Mouse (Mus musculus): ENCODE data around the gene Prmt2. TPM values are rescaled to one million over a fixed set of nuclear protein-coding genes. Genes with fewer than 3 reads are reported as not detected.
A peak's percentile ranks its signal among the peaks of the same experiment; 100 is the strongest.

Prmt2 gene
- 10 to 100 TPM; 54.8 to 61.6 TPM for total RNA-seq (2021)

DNA sequence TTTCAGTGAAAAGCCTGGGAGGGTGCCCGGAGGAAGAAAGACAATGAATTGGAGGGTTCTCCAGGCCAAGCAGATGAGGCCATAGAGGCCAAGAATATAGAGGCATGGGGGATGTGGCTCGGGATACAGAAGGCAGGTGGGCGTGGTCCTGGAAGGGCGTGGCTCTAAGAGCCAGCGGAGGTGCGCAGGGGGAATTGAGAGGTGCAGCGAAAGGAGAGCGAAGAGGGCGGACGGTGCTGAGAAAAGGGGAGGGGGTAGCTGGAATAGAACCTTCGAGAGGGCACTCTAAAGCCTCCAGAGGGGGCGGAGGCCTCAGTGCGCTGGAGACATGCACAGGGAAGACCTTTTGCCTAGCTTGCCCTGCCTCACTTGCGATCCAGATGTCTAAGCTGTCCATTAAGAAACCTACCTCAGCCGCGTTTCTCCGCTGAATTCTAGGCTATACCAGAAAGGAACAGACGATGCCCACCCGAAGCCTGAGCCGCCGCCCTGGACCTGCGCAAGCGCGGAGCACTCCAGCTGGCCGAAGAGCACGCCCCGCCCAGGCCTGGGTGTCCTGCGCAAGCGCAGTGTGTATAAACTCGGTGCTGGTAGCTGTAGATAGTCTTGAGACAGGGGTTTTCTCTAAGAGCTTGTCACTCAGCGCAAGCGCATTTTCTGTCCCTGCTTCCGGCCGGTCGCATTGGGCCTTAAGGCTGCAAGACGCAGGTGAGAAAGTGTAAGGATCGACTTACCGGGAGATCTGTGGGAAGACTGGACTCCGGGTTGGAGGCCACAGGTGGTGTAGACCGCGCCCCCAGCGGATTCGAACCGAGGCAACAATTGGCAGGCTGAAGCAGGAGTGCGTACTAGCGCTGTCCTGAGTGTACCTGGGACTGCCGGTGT, at the start of gene Prmt2:
Prmt2 (minus strand) TSS at position 525 of the 885 bp plus-strand sequence.
- peak; percentile 90 to 93 for DNase-seq (ENCODE audit: low spot score in 2 of 2)
- intact Hi-C loops (cut with DNase I): no loop called here

DNA sequence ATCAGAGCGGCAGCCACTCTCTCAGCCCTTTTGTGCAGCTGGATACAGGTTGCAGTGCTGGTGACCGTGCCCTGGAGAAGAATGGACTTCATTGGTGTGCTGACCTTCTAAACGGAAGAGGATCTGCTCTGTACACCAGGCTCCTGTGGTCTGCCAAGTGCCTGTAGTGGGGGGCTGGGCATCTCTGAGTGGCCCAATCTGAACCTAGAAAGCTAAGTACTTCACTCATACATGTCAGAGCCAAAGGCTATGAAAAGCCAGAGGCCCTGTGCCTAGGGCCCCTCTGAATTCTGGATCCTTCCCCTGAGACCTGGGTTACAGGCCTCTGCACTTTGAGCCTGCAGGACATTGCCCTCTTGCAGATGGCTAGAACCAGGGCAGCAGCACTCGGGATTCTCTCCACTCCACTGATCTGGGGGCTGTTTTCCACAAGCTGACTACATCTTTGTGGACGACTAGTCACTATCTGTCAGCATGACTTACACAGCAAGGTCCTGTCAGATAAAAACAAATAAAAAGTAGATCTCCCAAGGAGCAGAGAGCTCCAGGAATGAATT, 41.0 kb upstream of the Prmt2 start:
- intact Hi-C loops (cut with DNase I): no loop called here
- no peak for DNase-seq (ENCODE audit: low spot score in 2 of 2)

DNA sequence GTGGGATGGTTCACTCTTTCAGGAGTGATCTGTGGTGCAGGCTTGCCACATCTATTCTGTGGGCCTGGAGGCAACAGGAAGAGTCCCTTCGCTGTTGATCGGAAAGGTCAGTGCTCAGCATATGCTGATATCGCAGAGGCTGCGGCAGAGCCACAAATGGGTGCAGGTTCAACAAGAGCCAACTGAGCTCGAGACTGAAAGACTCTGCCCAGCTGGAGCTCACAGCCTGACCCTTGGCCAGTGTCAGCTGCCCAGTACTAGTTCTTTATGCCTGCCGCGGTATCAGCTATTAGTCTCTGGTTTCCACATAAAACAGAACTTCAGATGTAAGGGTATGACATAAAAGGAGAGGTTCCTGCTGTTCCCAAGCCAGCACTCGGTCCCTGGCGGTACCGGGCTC, 37.6 kb upstream of the Prmt2 start:
- intact Hi-C loops (cut with DNase I): no loop called here

DNA sequence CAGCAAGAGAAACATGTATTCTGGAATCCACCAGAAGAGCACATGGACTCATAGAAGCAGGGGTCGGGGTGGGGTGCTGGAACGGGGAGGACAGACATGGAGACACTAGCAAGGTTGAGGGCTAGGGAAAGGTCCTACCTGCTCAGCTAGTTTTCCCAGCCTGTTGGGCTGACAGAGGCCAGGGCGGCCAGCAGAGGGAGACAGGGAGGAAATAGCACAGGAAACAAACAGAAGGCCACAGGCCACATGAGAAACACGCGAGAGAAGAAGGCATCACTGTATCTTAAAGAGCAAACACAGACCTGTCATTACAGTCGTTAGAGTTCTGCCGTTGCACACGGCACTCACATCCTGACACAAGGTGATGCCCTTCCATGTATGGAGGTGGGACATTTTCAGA, 33.6 kb upstream of the Prmt2 start:
- DNase-seq (ENCODE audit: low spot score in 2 of 2): no peak
- intact Hi-C loops (cut with DNase I): no loop called here

More for the DNA sequence above, 37.6 kb upstream of the Prmt2 start:
- DNase-seq (ENCODE audit: low spot score in 2 of 2): no peak

DNA sequence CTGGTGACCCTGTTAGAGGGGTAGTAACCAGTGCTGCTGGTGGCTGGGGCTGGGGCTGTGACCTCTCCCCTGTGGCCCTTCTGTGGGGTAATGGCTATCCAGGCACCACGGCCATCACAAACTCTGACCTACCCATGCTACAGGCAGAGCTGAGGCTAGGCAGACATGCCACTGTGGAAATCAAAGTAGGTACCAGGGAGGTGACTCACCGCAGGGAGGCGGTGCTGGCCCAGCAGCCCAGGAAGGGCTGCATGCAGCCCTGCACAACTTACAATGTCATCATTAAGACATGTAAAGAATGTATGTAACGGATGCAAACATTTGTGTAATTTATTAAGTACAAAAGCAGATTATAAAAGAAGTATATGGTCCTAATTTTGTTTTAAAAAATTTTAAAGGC, 24.8 kb upstream of the Prmt2 start:
- intact Hi-C loops (cut with DNase I): no loop called here
- no peak for DNase-seq (ENCODE audit: low spot score in 2 of 2)

DNA sequence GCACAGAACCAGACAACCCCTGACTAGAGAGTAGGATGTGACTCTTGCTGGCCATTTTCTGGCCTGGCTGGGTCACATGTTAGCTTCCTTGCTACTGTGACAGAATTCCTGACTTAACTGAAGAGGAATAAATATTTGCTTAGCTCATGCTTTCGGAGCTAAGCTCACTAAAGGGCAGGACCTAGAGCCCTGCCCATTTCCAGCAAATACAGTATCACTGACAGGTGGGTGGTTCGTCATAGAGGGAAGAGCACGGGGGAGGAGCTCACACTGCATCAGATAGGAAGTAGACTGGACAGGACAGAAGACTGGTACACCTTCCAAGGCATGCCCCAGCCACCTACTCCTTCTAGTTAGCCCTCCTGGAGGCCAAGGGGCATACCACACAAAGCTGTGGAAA, 23.8 kb upstream of the Prmt2 start:
- intact Hi-C loops (cut with DNase I): no loop called here
- DNase-seq (ENCODE audit: low spot score in 2 of 2): no peak

DNA sequence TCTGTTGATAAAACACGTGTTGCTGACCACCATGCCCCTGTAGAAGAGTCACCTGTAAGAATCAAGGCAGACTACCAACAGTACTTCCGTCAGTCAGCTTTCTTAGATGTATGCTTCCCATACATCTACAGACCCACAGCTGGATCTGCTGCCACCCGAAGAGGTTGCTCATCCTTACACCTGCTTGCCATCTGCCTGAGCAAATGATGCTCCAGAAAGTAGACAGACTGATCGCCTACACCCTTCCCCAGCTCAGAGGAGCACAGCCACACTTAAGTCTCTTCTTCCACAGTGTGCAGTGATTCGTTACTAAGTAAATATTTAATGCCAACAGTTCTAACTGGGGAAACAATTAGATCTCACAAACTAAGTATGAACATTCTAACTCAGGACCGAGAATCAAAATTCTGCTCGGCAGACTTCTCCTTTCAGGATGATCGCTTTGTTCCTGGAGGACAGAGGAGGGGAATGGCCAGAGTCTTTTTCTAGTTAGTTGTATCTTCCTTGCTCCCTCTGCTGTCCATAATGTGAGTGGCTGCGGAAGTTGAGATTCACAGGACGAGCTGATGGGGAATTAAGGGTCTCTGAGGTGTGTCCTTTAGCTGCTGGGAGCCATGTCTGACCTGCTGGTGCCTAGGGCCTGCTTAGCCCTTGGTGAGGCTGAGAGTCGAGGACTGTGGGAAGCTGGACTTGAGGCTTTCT, 22.8 kb upstream of the Prmt2 start:
- DNase-seq (ENCODE audit: low spot score in 2 of 2): peak; percentile 40 to 58
- intact Hi-C loops (cut with DNase I): no loop called here

DNA sequence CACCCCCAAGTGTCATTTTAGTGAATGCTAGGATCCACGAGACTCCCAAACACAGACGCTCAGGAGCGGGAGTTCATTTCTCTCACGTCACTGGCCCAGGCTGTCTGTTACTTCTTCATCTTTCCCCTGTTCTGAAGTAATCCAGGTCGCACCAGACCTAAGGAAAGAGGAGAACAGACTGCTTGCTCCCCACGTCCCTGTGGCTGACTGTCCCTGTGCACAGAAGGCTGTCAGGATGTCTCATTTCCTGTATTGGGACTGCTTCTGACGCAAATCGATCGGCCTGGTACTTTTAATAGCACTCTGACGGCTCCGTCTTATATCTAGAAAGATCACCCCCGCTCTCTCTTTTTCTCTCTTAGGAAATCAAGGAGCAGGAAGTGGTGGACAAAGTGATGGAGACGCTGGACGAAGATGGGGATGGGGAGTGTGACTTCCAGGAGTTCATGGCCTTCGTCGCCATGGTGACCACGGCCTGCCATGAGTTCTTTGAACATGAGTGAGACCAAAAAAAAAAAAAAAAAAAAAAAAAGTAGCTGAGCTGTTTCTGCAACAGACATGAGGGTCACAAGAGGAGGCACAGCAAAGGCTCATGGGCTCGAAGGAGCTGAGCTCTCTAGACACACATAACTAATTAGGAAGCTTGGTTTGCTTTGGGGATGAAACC, 22.0 kb upstream of the Prmt2 start:
- peak in 1 of 2 experiments; percentile 54 for DNase-seq (ENCODE audit: low spot score in 2 of 2)

DNA sequence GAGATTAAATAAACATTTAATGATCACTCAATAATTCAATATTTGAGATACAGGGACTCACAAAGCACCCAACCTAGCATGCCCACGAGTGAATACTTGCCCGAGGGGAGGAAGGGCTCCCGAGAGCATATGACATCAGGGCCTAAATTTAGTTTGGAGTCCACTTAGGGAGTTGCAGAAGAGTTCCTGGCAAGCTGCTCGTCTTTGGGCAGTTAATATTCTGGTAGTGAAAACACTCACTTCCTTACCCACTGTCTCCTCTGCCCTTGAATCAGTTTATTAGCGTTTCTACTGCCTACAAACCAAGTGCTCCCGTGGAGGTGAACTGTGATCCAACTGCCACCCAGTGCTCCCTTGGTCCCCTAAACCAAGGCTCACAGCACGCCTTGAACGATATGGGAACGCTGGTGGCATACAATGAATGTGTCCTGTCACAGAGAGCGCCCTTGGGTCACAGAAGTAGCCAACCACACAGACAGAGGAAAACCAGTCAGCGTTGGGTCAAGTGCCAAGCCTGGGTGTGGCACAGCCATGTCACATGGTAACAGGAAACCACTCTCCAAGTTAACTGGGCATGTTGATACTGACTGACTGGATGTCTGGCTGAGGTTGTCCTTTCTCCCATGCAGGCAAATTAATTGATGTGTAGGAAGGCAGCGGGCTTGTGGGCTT, 20.2 kb upstream of the Prmt2 start:
- intact Hi-C loops (cut with DNase I): no loop called here
- no peak for DNase-seq (ENCODE audit: low spot score in 2 of 2)

More for the DNA sequence above, 22.0 kb upstream of the Prmt2 start:
- intact Hi-C loops (cut with DNase I): no loop called here

DNA sequence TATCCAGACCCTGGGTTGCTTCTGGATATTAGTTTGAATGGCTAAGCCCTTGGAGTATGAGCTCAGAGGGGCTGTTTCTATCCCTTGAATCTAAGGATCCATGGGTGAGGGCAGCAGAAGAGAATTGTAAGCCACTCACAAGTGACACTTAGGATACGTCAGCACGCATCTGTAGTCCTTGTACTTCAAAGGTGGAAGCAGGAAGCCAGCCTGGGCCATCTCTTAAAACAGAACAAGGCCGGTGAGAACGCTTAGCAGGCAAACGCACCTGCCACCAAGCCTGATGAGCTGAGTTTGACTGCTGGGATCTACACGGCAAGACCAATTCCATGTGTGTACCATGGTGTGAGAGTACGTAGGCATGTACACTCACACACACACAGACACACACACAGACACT, 19.6 kb upstream of the Prmt2 start:
- intact Hi-C loops (cut with DNase I): no loop called here
- DNase-seq (ENCODE audit: low spot score in 2 of 2): no peak

DNA sequence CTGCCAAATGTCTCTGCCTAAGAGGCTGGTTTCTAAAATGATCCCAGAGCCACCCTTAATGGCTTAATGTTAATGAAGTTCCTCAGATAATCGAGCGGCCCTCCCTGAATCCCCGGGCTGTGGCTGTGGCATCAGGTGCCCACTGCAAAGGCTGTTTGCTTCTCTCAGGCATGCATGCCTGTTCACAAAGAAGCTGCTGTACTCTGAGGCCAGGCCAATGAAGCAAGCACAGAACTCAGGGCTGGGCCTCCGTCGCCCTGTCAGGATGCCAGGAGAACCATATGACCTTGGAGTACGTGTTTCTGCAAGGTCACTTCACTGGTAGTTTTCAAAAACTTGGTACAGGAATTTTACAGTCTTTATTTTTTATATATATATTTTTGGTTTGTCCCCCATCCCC, 18.0 kb upstream of the Prmt2 start:
- intact Hi-C loops (cut with DNase I): no loop called here
- no peak for DNase-seq (ENCODE audit: low spot score in 2 of 2)

DNA sequence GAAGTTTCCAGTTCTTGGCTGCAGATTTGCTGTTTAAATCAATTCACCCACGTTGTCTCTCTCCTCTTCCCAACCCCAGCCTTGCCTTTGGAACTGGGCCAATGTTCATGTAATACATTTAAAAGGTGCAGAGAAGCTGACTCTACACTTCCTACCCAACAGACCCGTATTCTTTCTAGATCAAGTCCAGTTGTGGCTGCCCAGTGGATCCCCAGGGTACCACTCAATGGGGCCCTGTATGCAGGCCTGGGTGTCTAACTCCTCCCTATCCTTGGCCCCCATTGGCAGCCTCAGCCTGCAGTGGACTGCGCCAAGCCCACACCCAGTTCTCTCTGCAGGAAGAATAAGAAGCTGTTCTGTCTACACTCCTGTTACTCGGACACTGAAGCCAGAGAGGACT, 15.9 kb upstream of the Prmt2 start, which contains the start of gene S100b:
S100b (plus strand) TSS at position 318 of the 400 bp plus-strand sequence.
- intact Hi-C loops (cut with DNase I): no loop called here
- DNase-seq (ENCODE audit: low spot score in 2 of 2): peak; percentile 54 to 77

DNA sequence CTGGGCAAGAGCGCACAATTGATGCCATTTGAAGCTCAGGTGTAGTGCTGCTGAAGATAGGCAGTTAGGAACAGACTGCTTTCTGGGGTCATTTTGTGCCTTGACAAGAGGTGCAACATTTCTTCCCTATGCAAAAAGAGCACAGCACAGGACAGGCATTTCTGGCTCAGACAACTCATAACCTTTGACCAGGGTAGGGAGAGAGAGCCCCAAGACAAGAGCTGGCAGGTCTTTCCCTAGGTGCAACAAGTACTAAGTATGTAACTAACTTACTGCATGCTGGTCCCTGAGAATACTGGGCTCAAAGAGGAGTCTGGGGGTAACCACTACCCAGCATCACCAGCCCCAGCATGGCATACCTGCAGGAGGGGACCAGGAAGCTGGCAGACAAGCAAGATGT, 15.4 kb upstream of the Prmt2 start:
- intact Hi-C loops (cut with DNase I): no loop called here
- DNase-seq (ENCODE audit: low spot score in 2 of 2): no peak

DNA sequence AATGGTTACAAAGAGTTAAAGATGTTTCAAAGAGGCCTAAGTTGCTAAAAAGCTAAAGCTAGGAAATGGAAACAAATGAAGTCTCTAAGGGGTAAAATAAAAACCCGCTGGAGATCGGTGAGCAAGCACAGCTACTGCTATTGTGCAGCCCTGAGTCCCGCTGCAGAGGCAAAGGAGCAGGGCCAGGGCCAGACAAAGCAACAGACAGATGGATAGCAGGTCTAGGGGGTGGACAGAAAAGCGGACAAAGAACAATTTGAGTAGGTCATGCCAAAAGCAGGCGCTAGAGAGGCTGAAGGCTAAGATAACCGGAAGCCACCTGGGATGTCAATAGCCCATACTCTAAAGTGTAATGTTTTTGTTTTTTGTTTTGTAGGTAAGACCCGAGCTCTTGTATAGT, 13.2 kb upstream of the Prmt2 start:
- intact Hi-C loops (cut with DNase I): no loop called here
- DNase-seq (ENCODE audit: low spot score in 2 of 2): no peak

DNA sequence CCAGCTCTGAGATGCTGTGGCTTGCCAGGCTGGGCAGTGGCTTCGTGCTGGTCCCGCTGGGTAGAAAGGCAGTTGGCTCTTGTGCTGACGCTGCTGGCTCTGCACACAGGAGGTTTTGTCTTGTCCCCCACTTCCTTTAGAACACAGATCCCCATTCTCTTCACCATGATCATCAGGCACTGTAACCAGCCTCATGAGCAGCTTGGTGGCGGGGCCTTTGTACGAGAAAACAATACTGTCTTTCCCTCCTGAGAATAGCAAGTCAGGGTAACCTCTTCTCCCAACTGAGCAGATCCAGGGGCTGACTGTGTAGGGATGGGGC, 10.9 kb upstream of the Prmt2 start:
- intact Hi-C loops (cut with DNase I): no loop called here
- no peak for DNase-seq (ENCODE audit: low spot score in 2 of 2)

DNA sequence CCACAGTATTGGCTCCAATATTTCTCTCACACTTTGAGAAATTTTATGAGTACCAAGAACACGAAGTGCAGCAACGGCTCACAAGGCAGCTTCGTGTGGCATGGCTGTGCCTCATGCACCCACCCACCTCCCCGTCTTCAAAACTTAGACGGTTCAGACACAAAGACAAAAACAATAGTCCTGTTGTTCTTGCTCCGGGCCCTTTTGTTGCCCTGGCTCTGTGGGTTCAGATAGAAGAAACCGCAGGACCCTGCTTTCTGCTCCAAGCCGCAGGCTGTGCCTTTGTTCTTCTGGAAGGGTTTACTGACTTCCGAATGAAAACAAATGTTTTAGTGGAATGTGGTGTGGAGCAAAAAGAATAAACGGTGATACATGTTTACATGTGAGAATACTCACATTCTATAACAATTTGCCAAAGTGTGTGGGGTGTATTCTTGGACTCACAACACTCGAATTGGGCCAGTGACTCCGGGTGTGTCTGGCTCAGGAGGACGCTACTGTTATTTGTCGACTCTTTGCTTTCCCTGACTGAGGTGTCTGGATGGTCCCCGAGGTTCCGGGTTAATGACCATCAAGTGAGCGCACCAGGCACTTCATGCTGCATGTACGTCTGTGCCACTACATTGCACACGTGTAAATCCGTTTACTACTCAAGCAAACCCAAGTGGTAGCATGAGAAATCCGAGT, 10.4 kb upstream of the Prmt2 start:
- DNase-seq (ENCODE audit: low spot score in 2 of 2): no peak
- intact Hi-C loops (cut with DNase I): no loop called here

DNA sequence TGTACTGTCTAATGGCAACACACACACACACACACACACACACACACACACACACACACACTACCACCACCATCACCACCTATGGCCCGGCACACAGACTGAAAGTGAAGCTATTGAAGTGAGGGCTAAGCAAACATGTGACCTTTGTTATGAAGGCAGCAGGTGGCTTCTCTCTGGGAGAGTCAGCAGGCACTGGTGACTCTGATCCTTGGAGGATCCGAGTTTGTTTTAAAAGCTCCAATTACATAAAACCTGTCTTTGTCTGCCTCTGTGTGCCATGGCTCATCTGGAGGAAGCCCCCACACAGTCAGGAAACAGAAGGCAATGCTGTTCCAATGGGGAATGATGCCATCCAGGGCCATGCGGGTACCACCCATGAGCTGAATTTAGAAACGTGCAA, 8.9 kb upstream of the Prmt2 start:
- intact Hi-C loops (cut with DNase I): no loop called here

DNA sequence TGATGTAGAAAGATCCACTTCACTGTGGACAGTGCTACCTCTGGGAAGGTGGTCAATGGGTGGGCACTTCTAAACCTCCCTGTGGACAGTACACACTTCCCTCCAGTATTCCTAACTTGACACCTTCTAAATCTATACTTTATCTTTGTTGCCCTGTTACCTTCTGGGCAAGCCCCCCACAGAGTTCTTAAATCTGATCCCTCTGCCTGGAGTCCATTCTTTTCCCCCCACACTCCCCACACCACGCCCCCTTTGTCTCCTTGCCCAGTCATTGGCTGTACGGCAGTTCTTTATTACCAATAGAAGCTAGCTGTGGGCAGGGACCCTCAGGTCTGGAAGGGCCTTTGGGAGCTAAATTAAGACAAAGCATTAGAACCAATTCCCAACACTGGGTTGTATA, 7.4 kb upstream of the Prmt2 start:
- intact Hi-C loops (cut with DNase I): no loop called here
- DNase-seq (ENCODE audit: low spot score in 2 of 2): no peak

More for the DNA sequence above, 8.9 kb upstream of the Prmt2 start:
- no peak for DNase-seq (ENCODE audit: low spot score in 2 of 2)

DNA sequence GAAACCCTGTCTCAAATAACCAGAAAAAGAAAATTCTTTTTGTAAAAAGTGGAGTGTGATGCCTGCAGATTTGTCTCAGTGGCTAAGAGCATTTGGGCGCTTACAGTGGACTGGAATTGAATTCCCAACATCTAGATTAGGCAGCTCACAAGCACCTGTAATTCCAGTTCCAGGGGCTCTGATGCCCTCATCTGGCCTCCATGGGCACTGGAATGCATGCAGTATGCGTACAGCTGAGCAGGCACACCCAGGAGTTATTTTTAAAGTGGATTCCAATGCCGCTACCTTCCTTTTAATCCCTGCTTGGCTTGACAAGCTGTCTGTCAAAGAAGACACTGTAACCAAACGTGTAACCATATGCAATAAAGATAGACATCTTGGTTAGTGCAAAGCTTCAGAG, 1.7 kb upstream of the Prmt2 start:
- intact Hi-C loops (cut with DNase I): no loop called here

More for the DNA sequence above, 1.7 kb upstream of the Prmt2 start:
- DNase-seq (ENCODE audit: low spot score in 2 of 2): no peak
